Mouse (Mus musculus) ovary, postnatal 10 days (tissue): ENCODE results near the gene Lrp2bp.

Experiments
- DNase-seq: peaks from one replicate; pipeline ENCODE4 v3.0.0; 2022; ENCODE audit warnings: low spot score

Lrp2bp gene

GRCm38 (mm10) chr8:46024392-46024791, 25.3 kb downstream of the Lrp2bp start:
- no peak for DNase-seq

- DNase-seq, result no peak
Observed at GRCm38 (mm10) chr8:46036217-46036616, 37.1 kb downstream of the Lrp2bp start.

GRCm38 (mm10) chr8:46039666-46040065, 40.6 kb downstream of the Lrp2bp start:
- DNase-seq, result no peak

GRCm38 (mm10) chr8:46040260-46040659, 41.2 kb downstream of the Lrp2bp start:
- DNase-seq, result no peak

GRCm38 (mm10) chr8:46072798-46073197, 73.7 kb downstream of the Lrp2bp start:
- no peak for DNase-seq

- no peak for DNase-seq
Observed at GRCm38 (mm10) chr8:46073540-46074140, 74.5 kb downstream of the Lrp2bp start.

- DNase-seq, result no peak
Observed at GRCm38 (mm10) chr8:46075223-46075622, 76.1 kb downstream of the Lrp2bp start.

- DNase-seq, result no peak
Observed at GRCm38 (mm10) chr8:46078866-46079265, 79.8 kb downstream of the Lrp2bp start.
